Mouse (Mus musculus): ENCODE results near the gene Eif1ad.
A peak's percentile ranks its signal among the peaks of the same experiment; 100 is the strongest.
"Not testable (repeated sequence)": the region's sequence is repeated elsewhere in the genome, so short reads cannot be mapped to it uniquely, and the experiment has no call there.

The Eif1ad gene

DNA sequence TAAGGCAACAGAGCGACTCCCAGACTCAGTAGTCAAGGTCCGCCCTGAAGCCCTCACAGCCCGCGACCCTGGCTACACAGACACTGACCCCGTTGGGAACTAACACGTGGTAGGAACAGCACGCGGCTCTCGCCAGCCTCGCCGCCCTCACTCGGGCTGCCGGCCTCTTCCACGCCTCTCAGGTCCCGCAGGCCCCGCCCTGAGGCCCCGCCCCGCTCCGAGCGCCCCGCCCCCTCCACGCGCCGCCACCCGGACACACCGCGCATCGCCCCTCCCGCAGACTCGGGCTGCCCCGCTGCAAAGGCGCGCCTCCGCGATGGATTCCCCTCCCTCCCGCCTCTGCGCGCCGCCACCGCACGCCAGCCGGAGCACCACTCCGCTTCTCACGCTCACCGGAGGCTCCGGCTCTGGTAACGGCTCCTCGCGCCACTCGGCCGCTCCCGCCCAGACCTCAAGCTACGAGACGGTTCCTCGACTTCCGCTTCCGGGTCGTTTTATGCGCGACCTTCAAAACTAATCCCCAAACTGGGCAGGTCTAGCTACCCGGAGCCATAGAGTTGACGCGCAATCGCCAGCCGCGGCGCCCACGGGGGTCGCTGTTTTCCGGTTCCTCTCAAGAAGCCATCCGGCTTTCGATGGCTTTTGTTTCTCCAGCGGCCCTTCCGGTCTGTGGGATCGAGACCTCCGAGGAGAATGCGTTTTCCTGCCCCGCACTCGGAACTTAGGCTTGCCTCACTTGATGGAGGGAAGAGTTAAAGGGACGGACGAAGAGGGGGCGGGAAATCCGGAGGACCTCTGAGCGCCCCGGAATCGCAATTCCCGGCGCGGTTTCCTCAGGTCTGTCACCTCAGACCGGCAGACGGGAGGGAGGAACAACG is at the start of gene Eif1ad:
Eif1ad (plus strand) TSS at position 567 of the 878 bp plus-strand sequence.
- DNase-seq (ENCODE audit: low spot score in 2 of 2), result peak; percentile 82 to 90

DNA sequence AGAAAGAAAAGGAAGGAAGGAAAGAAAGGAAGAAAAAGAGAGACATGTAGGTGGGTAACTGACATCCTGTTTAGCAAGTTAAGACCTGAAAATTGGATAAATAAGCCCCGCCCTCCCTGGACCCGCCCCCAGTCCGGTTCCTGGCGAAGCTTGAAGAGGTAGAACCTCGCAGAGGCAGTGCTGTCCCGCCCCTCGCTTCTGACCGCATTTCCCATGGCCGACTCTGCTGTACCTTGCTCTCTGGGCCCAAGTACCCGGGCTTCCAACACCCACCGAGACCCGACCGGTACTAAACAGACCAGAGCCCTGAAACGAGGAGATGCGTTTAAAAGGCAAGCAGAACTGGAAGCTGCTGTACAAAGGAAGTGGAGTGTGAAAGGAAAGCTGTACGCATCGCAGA is 42.7 kb upstream of the Eif1ad start:
- no peak for DNase-seq (ENCODE audit: low spot score in 2 of 2)

- DNase-seq (ENCODE audit: low spot score in 2 of 2), result no peak
These were observed 38.6 kb upstream of the Eif1ad start for GRCm38 (mm10) chr19:5327970-5328369.

GRCm38 (mm10) chr19:5334741-5335140 is 31.8 kb upstream of the Eif1ad start:
- no peak for DNase-seq (ENCODE audit: low spot score in 2 of 2)

DNA sequence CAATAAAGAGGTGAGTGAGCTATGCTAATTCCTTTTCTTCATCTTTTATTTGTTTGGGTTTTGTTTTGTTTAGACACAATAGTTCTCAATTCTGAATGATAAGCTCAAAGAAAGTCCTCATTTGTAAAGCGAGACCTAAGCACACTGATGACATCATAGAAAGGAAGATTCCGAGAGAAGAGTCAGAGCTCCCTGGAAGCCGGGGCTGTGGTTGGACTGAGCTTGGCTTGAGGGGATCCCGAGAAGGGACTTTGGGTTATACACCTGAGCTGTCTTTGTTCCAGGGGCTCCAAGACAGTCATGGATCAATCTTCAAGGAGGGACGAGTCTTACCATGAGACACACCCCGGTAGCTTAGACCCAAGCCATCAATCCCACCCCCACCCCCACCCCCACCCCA is 31.1 kb upstream of the Eif1ad start, which contains the start of gene Catsper1:
Catsper1 (plus strand) TSS at position 301 of the 400 bp plus-strand sequence.
- DNase-seq (ENCODE audit: low spot score in 2 of 2), result no peak

- peak; percentile 44 to 69 for DNase-seq (ENCODE audit: low spot score in 2 of 2)
These were observed 28.6 kb upstream of the Eif1ad start for GRCm38 (mm10) chr19:5337975-5338374.

DNA sequence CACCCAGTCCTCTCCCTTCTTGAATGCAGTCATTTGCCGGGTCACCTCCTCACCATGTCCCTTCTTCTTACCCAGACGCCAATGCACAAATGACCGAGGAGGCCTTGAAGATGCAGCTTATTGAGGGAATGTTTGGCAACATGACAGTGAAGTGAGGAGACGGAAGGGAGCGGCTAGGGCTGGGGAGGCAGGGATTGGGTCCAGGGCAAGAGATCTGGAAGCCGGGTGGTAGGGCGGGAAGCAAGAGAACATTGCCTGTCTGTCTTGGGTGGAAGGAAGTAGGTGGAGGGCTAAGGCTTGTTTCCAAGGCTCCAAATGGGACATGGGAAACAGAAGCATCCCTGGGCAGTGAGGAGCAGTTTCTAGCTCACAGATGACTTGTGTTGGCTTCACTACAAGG is 25.2 kb upstream of the Eif1ad start:
- DNase-seq (ENCODE audit: low spot score in 2 of 2), result no peak

DNA sequence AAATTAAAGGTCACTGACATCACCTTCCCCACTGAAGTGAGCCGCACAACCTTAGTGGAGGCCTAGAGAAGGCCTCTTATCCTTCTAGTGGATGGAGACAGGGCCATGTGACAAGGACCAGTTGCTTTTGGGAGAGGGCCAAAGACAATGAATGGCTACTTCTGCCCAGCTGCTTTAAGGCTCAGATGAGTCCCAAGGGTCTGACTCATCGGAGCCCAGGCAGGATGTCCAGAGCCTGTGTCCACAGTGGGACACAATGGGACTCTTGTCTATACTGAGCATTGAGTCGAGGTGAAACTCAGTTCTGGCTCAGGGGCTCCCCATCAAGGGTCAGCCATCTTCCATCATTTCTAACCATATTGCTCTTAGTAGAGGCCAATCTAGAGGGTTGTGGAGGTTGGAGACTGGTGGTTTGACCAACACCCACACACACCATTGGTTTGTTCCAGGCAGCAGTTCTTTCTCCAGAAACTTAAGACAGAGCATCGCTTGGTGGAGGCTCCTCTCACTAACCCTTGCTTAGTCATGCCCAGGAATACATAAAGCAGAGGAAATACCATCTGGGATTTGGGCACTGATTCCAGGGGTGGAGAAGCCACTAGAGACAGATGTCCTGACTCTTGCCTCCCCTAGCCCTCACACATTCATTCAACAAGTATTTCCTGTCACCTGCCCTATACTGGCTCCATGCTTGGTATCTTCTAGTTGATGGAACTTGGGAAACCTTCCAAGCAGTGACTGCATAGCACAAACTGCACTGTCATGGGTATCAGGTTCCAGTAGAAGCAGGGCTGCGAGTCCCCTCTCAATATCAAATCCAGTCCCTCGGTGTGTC is 21.0 kb upstream of the Eif1ad start:
- no peak for DNase-seq (ENCODE audit: low spot score in 2 of 2)

GRCm38 (mm10) chr19:5348064-5348463 is 18.5 kb upstream of the Eif1ad start:
- no peak for DNase-seq (ENCODE audit: low spot score in 2 of 2)

DNA sequence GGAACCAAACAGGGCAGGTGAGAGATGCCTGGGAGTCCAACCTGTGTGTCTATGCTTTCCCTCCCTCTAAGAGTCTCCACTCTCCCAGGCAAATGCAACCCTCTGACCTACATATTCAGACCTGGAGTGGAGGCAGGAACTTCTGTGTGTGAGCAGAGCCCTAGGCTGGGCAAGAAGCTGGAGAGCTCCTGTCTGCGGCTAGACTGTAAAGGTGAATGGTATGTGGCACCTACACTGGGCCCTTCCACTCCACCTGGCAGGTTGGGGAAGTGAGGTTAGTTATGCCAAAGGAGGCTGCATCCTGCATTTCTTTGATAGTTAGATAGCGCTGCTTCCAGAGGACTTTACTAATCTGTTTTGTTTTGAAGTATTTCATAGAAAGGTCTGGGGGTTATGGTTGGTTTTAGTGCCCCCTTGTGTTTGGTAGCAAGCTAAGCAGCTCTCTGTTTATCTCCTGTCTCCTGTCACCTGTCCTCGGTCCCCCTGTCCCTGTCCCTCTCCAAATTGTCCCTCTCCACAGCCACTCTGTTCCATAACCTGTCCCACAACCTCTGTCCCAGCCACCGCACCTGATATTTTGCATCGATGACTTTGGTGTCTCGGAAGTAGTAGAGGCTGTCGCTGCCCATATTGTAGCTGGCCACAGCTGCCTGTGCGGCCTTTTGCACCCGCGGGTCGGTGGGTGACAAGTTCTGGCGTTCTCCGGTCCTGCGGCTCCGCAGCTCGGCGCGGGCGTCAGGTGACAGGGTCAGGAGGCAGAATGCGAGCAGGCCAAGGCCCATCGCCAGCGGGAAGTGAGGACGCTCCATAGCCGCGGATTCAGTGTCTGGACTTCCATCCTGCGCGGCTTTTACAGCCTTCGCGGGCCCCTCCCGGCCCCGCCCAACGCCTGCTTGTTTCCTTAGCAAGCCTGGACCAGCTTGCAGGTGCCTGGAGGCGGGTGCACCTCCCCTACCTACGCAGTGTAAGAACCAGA is 17.7 kb upstream of the Eif1ad start:
- no peak for DNase-seq (ENCODE audit: low spot score in 2 of 2)

- DNase-seq (ENCODE audit: low spot score in 2 of 2), result not testable (repeated sequence)
These were observed 17.1 kb upstream of the Eif1ad start, which contains the start of gene Cst6 for GRCm38 (mm10) chr19:5349502-5349873. Gene Cst6 (minus strand): TSS chr19:5349574.

- DNase-seq (ENCODE audit: low spot score in 2 of 2), result no peak
These were observed 12.9 kb upstream of the Eif1ad start for GRCm38 (mm10) chr19:5353609-5354008.

DNA sequence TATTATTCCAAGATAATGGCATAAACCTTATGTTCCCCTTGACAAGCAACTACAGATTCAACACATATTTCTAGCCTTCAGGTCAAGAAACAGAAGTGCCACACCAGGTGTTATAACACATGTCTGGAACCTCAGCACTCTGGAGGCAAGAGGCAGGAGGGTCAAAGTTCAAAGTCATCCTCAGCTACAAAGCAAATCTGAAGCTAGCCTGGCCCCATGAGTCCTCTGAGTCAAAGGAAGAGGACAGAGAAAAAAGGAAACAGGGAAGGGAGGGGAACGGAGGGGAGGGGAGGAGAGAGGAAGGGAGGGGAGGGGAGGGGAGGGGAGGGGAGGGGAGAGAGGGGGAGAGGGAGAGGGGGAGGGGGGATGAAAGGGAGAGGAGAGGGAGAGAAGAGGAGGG is 10.5 kb upstream of the Eif1ad start:
- DNase-seq (ENCODE audit: low spot score in 2 of 2), result no peak

- DNase-seq (ENCODE audit: low spot score in 2 of 2), result no peak
These were observed 4.4 kb upstream of the Eif1ad start for GRCm38 (mm10) chr19:5362186-5362585.

- no peak for DNase-seq (ENCODE audit: low spot score in 2 of 2)
These were observed 2.4 kb upstream of the Eif1ad start for GRCm38 (mm10) chr19:5364124-5364523.

GRCm38 (mm10) chr19:5365751-5366150 is 790 bp upstream of the Eif1ad start:
- DNase-seq (ENCODE audit: low spot score in 2 of 2), result no peak

DNA sequence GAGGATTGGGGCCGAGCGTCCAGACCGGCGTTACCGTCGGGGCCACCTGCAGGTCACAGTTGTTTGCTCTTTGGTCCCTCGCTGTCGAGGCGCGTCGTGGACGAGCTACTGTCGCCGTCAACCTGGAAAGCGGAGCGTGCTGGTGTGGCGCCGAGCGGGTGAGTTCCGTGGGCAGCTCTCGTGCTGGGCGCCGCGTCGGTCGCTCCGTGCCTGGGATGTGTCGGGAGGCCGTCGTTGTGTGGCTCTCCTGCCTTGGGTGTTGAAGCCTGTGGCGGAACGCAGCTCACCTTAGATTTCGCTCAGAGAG is 465 bp downstream of the Eif1ad start, which contains the start of gene Banf1:
Banf1 (minus strand) TSS at position 116 of the 307 bp plus-strand sequence.
- no peak for DNase-seq (ENCODE audit: low spot score in 2 of 2)

GRCm38 (mm10) chr19:5367455-5367854 is 914 bp downstream of the Eif1ad start:
- no peak for DNase-seq (ENCODE audit: low spot score in 2 of 2)

- no peak for DNase-seq (ENCODE audit: low spot score in 2 of 2)
These were observed 4.4 kb downstream of the Eif1ad start for GRCm38 (mm10) chr19:5370932-5371331.

- DNase-seq (ENCODE audit: low spot score in 2 of 2), result no peak
These were observed 6.2 kb downstream of the Eif1ad start for GRCm38 (mm10) chr19:5372724-5373123.

GRCm38 (mm10) chr19:5374177-5374576 is 7.6 kb downstream of the Eif1ad start:
- no peak for DNase-seq (ENCODE audit: low spot score in 2 of 2)
